Mouse (Mus musculus) testis, adult 2 months (tissue): ENCODE results near the gene Ints3.

ENCODE experiments used
- CTCF ChIP-seq: fragments of 200-500 bp; IDR thresholded peaks from 2 replicates; pipeline ENCODE4 v1.5.1; 2012; ENCODE audit warnings: low read depth, mild to moderate bottlenecking, inconsistent platforms, low read length, moderate library complexity; ENCODE audit not compliant: control insufficient read depth, insufficient read depth, insufficient replicate concordance
- POLR2A ChIP-seq: fragments of 200-500 bp; IDR thresholded peaks from 2 replicates; pipeline ENCODE4 v1.6.1; 2012; ENCODE audit warnings: low read depth, mild to moderate bottlenecking, inconsistent platforms, low read length, moderate library complexity; ENCODE audit not compliant: control insufficient read depth

GRCm38 (mm10) chr3:90391941-90392340 is 41.5 kb downstream of the Ints3 start:
- TF ChIP-seq CTCF (no peak), POLR2A (no peak)
